Mouse (Mus musculus): ENCODE measurements around the gene Lmx1a. TPM values are rescaled to one million over a fixed set of nuclear protein-coding genes. Genes with fewer than 3 reads are reported as not detected.
A peak's percentile ranks its signal among the peaks of the same experiment; 100 is the strongest.

The Lmx1a gene
- 0.63 and 0.76 TPM in 2 replicates for polyA plus RNA-seq (2015; fragmentation: Nextera tagmentation; extraction: Ambion mirVana)

- peak within 1 kb of the TSS; percentile 71 for H3K9ac ChIP-seq
- H3K4me2 ChIP-seq: peak within 1 kb of the TSS; percentile 95
- peaks cover 83% of the 10 kb centered on the region for H3K27me3 ChIP-seq
- peak within 1 kb of the TSS; percentile 59 for H3K4me3 ChIP-seq
- peaks cover 22% of the 10 kb centered on the region for H3K4me1 ChIP-seq
- H3K36me3 ChIP-seq: no peaks in the 10 kb centered on the region
- no peak for ATAC-seq (ENCODE audit: insufficient number of reproducible peaks, insufficient read depth, low FRiP score, low TSS enrichment, low read depth)
- H3K9me3 ChIP-seq: peaks cover 2% of the 10 kb centered on the region; the same call in 1 of the 2 replicates
- H3K27ac ChIP-seq: no peak within 1 kb of the TSS
- WGBS: 0% methylated on average over 3 of the region's 3 CpGs
Measured at GRCm38 (mm10) chr1:167689232-167689261, at the start of gene Lmx1a. Lmx1a (plus strand) TSS chr1:167689237.

DNA sequence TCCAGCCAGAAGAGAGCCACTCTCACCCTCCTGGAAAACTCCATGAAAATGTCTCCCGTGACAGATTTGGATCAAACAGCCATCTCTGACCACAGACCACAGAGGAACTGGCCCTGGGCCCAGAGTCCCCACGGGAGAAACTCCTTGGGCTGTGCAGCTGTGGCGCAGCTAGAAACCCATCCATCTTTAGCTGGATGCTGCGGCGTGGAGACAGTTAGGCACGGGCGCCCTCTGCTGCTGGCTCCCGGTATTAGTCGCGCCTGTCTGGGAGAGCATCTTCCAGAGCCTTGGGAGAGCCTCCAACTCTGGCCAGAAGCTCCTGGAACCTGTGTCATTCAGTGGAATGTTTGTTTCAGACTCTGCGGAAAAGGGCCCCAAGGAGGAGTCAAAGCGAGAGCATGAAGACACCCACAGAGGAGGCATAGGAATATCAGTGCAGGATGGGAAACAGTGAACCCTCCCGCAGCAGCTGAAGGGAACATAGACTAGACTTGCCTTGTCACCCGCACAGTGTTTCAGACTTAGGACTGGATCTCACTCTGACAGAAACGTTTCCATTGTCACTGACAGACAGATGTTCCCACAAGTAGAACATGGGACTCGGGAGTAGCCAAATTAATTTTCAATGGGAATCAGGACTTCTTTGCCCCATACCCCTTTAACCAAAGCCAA lies 44.0 kb upstream of the Lmx1a start:
- H3K9ac ChIP-seq: no peak overlapping the region
- no peak overlapping the region for H3K4me3 ChIP-seq
- peaks cover 35% of the 10 kb centered on the region for H3K4me1 ChIP-seq
- no peaks in the 10 kb centered on the region for H3K9me3 ChIP-seq
- no peak overlapping the region for H3K27ac ChIP-seq
- peak; percentile 79 for ATAC-seq (ENCODE audit: insufficient number of reproducible peaks, insufficient read depth, low FRiP score, low TSS enrichment, low read depth)
- no peaks in the 10 kb centered on the region for H3K36me3 ChIP-seq
- WGBS: 15% methylated on average over 16 of the region's 16 CpGs
- H3K27me3 ChIP-seq: peaks cover 28% of the 10 kb centered on the region
- H3K4me2 ChIP-seq: peak overlapping the region; percentile 27

DNA sequence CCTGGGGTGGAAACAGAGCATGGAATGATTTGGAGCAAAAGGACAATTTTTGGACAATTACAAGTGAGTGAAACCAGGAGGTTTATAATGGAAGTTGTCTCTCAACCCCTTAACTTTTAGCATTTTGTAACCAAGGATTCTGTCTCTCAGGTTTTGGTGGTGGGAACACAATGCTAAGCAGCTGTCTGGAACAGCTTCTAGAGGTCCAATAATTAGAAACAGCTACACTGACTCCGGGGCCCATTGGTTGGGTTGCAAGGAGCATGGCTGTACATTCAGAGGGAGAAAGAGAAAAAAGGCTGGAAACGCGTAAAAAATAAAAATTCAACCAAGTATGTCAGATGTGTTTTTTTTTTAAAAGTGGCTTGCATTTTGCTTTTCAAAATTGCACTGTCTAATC lies 40.4 kb upstream of the Lmx1a start:
- H3K9me3 ChIP-seq: no peaks in the 10 kb centered on the region
- H3K9ac ChIP-seq: no peak overlapping the region
- ATAC-seq (ENCODE audit: insufficient number of reproducible peaks, insufficient read depth, low FRiP score, low TSS enrichment, low read depth): no peak
- H3K4me1 ChIP-seq: peaks cover 35% of the 10 kb centered on the region
- H3K4me3 ChIP-seq: no peak overlapping the region
- H3K4me2 ChIP-seq: peak overlapping the region; percentile 29; the same call in 1 of the 2 replicates
- H3K27me3 ChIP-seq: peaks cover 15% of the 10 kb centered on the region
- H3K27ac ChIP-seq: peak overlapping the region; percentile 84
- H3K36me3 ChIP-seq: no peaks in the 10 kb centered on the region
- WGBS: 24% methylated on average over 3 of the region's 3 CpGs

DNA sequence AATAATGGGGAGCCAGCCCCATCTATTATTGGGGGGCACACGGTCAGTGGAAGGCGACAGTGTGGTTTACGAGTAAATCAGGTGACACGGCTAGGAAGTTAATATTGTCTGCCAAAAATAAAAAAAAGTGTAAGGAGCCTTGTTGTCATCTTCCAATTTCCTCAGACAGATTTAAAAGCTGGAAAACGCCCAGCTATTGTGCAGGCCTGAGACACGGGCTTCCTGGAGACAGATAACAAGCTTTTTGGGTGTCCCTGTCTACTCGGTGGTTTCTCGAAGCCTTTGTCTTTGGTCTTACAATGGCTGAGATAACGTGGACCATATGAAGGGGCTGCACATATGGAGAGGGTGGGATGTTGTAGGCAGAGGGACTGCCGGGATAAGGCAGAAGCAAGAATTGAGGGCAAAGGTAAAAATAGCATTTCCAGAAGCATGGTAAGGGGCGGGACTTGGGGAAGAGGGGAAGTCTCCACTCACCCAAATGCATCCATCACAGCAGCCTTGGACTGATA lies 39.9 kb upstream of the Lmx1a start:
- 43% methylated on average over 11 of the region's 11 CpGs for WGBS
- Histone ChIP-seq H3K27ac (peak overlapping the region; percentile 71), H3K9ac (no peak overlapping the region), H3K9me3 (no peaks in the 10 kb centered on the region), H3K4me3 (no peak overlapping the region), H3K4me1 (peaks cover 31% of the 10 kb centered on the region), H3K27me3 (peaks cover 14% of the 10 kb centered on the region), H3K36me3 (no peaks in the 10 kb centered on the region), H3K4me2 (peak overlapping the region; percentile 29; the same call in 1 of the 2 replicates)
- ATAC-seq (ENCODE audit: insufficient number of reproducible peaks, insufficient read depth, low FRiP score, low TSS enrichment, low read depth): no peak

GRCm38 (mm10) chr1:167652336-167652735 lies 36.7 kb upstream of the Lmx1a start:
- no peaks in the 10 kb centered on the region for H3K36me3 ChIP-seq
- no peaks in the 10 kb centered on the region for H3K9me3 ChIP-seq
- no peak overlapping the region for H3K9ac ChIP-seq
- no peak overlapping the region for H3K4me2 ChIP-seq
- whole genome bisulfite sequencing: 75% methylated on average over 2 of the region's 2 CpGs
- ATAC-seq (ENCODE audit: insufficient number of reproducible peaks, insufficient read depth, low FRiP score, low TSS enrichment, low read depth): no peak
- H3K4me1 ChIP-seq: peaks cover 23% of the 10 kb centered on the region
- no peak overlapping the region for H3K4me3 ChIP-seq
- peaks cover 22% of the 10 kb centered on the region for H3K27me3 ChIP-seq
- no peak overlapping the region for H3K27ac ChIP-seq

- Histone ChIP-seq H3K36me3 (no peaks in the 10 kb centered on the region), H3K27ac (no peak overlapping the region), H3K4me2 (no peak overlapping the region), H3K4me3 (no peak overlapping the region), H3K9me3 (no peaks in the 10 kb centered on the region), H3K9ac (no peak overlapping the region), H3K4me1 (peaks cover 32% of the 10 kb centered on the region), H3K27me3 (peaks cover 59% of the 10 kb centered on the region)
- no peak for ATAC-seq (ENCODE audit: insufficient number of reproducible peaks, insufficient read depth, low FRiP score, low TSS enrichment, low read depth)
- 86% methylated on average over 3 of the region's 3 CpGs for WGBS
Measured at GRCm38 (mm10) chr1:167659065-167659464, 30.0 kb upstream of the Lmx1a start.

GRCm38 (mm10) chr1:167660521-167661101 lies 28.4 kb upstream of the Lmx1a start:
- peaks cover 59% of the 10 kb centered on the region for H3K27me3 ChIP-seq
- no peak overlapping the region for H3K9ac ChIP-seq
- peak overlapping the region; percentile 51; the same call in 1 of the 2 replicates for H3K27ac ChIP-seq
- H3K4me1 ChIP-seq: peaks cover 35% of the 10 kb centered on the region
- WGBS: under 1% methylated on average over 21 of the region's 21 CpGs
- peak overlapping the region; percentile 30 for H3K4me3 ChIP-seq
- ATAC-seq (ENCODE audit: insufficient number of reproducible peaks, insufficient read depth, low FRiP score, low TSS enrichment, low read depth): peak; percentile 86
- no peaks in the 10 kb centered on the region for H3K36me3 ChIP-seq
- no peaks in the 10 kb centered on the region for H3K9me3 ChIP-seq
- H3K4me2 ChIP-seq: peak overlapping the region; percentile 60

GRCm38 (mm10) chr1:167661123-167661522 lies 27.9 kb upstream of the Lmx1a start:
- Histone ChIP-seq H3K9ac (no peak overlapping the region), H3K4me1 (peaks cover 31% of the 10 kb centered on the region), H3K9me3 (no peaks in the 10 kb centered on the region), H3K27me3 (peaks cover 60% of the 10 kb centered on the region), H3K4me2 (peak overlapping the region; percentile 60), H3K4me3 (peak overlapping the region; percentile 30), H3K36me3 (no peaks in the 10 kb centered on the region), H3K27ac (peak overlapping the region; percentile 48; the same call in 1 of the 2 replicates)
- ATAC-seq (ENCODE audit: insufficient number of reproducible peaks, insufficient read depth, low FRiP score, low TSS enrichment, low read depth): peak; percentile 66
- WGBS: 1% methylated on average over 19 of the region's 19 CpGs

GRCm38 (mm10) chr1:167663136-167663535 lies 25.9 kb upstream of the Lmx1a start:
- H3K27ac ChIP-seq: no peak overlapping the region; the same call in 1 of the 2 replicates
- peaks cover 52% of the 10 kb centered on the region for H3K27me3 ChIP-seq
- H3K9ac ChIP-seq: no peak overlapping the region
- no peaks in the 10 kb centered on the region for H3K9me3 ChIP-seq
- no peak for ATAC-seq (ENCODE audit: insufficient number of reproducible peaks, insufficient read depth, low FRiP score, low TSS enrichment, low read depth)
- H3K4me1 ChIP-seq: peaks cover 31% of the 10 kb centered on the region
- no peak overlapping the region for H3K4me2 ChIP-seq
- H3K36me3 ChIP-seq: no peaks in the 10 kb centered on the region
- no peak overlapping the region for H3K4me3 ChIP-seq
- whole genome bisulfite sequencing: 34% methylated on average over 5 of the region's 5 CpGs

GRCm38 (mm10) chr1:167669796-167670195 lies 19.2 kb upstream of the Lmx1a start:
- H3K4me1 ChIP-seq: 0 out of 2 replicates have a peak, but pooled peaks cover 7% of the 10 kb centered on the region
- peaks cover 76% of the 10 kb centered on the region for H3K27me3 ChIP-seq
- H3K4me3 ChIP-seq: no peak overlapping the region
- H3K4me2 ChIP-seq: no peak overlapping the region
- H3K27ac ChIP-seq: no peak overlapping the region
- no peak for ATAC-seq (ENCODE audit: insufficient number of reproducible peaks, insufficient read depth, low FRiP score, low TSS enrichment, low read depth)
- no peaks in the 10 kb centered on the region for H3K36me3 ChIP-seq
- H3K9ac ChIP-seq: no peak overlapping the region
- no peaks in the 10 kb centered on the region for H3K9me3 ChIP-seq
- 30% methylated on average over 6 of the region's 6 CpGs for WGBS

- Histone ChIP-seq H3K9me3 (no peaks in the 10 kb centered on the region), H3K9ac (no peak overlapping the region), H3K4me1 (peaks cover 7% of the 10 kb centered on the region; the same call in 1 of the 2 replicates), H3K27ac (no peak overlapping the region), H3K36me3 (no peaks in the 10 kb centered on the region), H3K27me3 (peaks cover 67% of the 10 kb centered on the region), H3K4me2 (no peak overlapping the region), H3K4me3 (no peak overlapping the region)
- WGBS: 23% methylated on average over 17 of the region's 17 CpGs
- ATAC-seq (ENCODE audit: insufficient number of reproducible peaks, insufficient read depth, low FRiP score, low TSS enrichment, low read depth): no peak
Measured at GRCm38 (mm10) chr1:167672433-167672987, 16.5 kb upstream of the Lmx1a start.

DNA sequence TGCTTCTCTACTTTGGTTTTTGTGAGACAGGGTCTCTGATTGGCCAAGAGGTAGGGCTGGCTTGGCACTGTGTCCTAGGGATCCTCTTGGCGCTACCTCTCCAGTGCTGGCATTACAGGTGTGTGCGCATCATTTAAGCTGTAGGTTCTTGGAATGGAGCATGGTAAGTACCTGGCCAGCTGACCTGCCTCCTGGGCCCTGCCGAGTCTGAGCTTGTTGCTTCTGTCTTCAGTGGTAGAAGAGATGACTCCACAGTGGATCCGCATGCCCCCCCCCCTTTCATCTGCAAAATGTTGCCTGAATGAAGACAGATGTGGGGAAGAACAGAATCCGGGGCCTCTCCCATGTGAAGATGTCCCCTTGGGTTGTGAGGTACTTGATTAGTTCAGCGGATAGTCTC lies 10.0 kb upstream of the Lmx1a start:
- H3K27ac ChIP-seq: no peak overlapping the region
- H3K9ac ChIP-seq: no peak overlapping the region
- WGBS: 90% methylated on average over 6 of the region's 6 CpGs
- H3K27me3 ChIP-seq: peaks cover 18% of the 10 kb centered on the region
- ATAC-seq (ENCODE audit: insufficient number of reproducible peaks, insufficient read depth, low FRiP score, low TSS enrichment, low read depth): no peak
- H3K4me2 ChIP-seq: no peak overlapping the region
- H3K4me1 ChIP-seq: peaks cover 5% of the 10 kb centered on the region; the same call in 1 of the 2 replicates
- H3K4me3 ChIP-seq: no peak overlapping the region
- 0 out of 2 replicates have a peak, but pooled peaks cover 9% of the 10 kb centered on the region for H3K9me3 ChIP-seq
- no peaks in the 10 kb centered on the region for H3K36me3 ChIP-seq
